In genomic region chr19:20562396-20562795, GRCm38 (mm10) we compare ENCODE assay signal across 20 mouse cellular contexts.
DNase-seq lines count a peak whose midpoint lies in the region; TF ChIP-seq lines count a peak whose summit lies in the region.
"Had no signal": no experiment of that assay in that cellular context is flagged by ENCODE, and none has a peak within 500 bp of the region (broad histone marks: within the 10 kb centered on the region; RNA-seq: fewer than 3 reads in every experiment).

No protein-coding gene starts in this region.

- TF ChIP-seq CTCF in layer of hippocampus, adult 2 months (conservative IDR thresholded peaks at IDR 0.05) = no peak

- no peak overlapping the region for H3K27ac ChIP-seq in layer of hippocampus, adult 2 months
- H3K27ac ChIP-seq: embryonic facial prominence, embryonic 10.5 days; embryonic facial prominence, embryonic 13.5 days; forebrain, embryonic 12.5 days; heart, adult 2 months; hindbrain, embryonic 12.5 days; hindbrain, embryonic 15.5 days had no signal

- H3K4me3 ChIP-seq in layer of hippocampus, adult 2 months = no peak overlapping the region
- H3K4me3 ChIP-seq: embryonic facial prominence, embryonic 10.5 days; embryonic facial prominence, embryonic 13.5 days; erythroblast, embryonic 14.5 days; forebrain, embryonic 12.5 days; heart, adult 2 months; hindbrain, embryonic 12.5 days; hindbrain, embryonic 15.5 days had no signal

- peak; percentile 66 to 79 for DNase-seq in adrenal gland, adult (ENCODE audit: inconsistent age in 2 of 2, low spot score in 1 of 2)
- no peak for DNase-seq in adrenal gland, postnatal 4 days (ENCODE audit: low spot score in 2 of 2)
- peak; percentile 16 for DNase-seq in testis, postnatal 14 days (ENCODE audit: low spot score)
- DNase-seq in testis, postnatal 10 days (ENCODE audit: low spot score) = no peak
- DNase-seq in adrenal gland, postnatal 36 days = peak; percentile 53
- DNase-seq in layer of hippocampus, adult 2 months (ENCODE audit: low spot score in 2 of 2) = no peak
- DNase-seq: cerebellum, adult 11-12 months; cerebellum, adult 8-10 months; cerebellum, postnatal 10 days; cerebellum, postnatal 36 days; embryo, embryonic 11 days; gastrocnemius, postnatal 10 days; gastrocnemius, postnatal 36 days; heart, adult 2 months had no signal

Comparison
In these comparisons a context has a peak if more than half of its experiments do, and no peak if none do; other contexts are left out.
1. DNase-seq: peak in adrenal gland, adult (2 of 2), testis, postnatal 14 days (single experiment) and adrenal gland, postnatal 36 days (2 of 2); none in adrenal gland, postnatal 4 days (0 of 2), testis, postnatal 10 days (single experiment) and layer of hippocampus, adult 2 months (0 of 2).